Mouse (Mus musculus): Measurements from ENCODE around the gene H2-DMb2. TPM values are rescaled to one million over a fixed set of nuclear protein-coding genes. Genes with fewer than 3 reads are reported as not detected.

Gene H2-DMb2
- total and polyA plus RNA-seq, 3 experiments = 2.1 to 7.6 (median 2.3) TPM

DNA sequence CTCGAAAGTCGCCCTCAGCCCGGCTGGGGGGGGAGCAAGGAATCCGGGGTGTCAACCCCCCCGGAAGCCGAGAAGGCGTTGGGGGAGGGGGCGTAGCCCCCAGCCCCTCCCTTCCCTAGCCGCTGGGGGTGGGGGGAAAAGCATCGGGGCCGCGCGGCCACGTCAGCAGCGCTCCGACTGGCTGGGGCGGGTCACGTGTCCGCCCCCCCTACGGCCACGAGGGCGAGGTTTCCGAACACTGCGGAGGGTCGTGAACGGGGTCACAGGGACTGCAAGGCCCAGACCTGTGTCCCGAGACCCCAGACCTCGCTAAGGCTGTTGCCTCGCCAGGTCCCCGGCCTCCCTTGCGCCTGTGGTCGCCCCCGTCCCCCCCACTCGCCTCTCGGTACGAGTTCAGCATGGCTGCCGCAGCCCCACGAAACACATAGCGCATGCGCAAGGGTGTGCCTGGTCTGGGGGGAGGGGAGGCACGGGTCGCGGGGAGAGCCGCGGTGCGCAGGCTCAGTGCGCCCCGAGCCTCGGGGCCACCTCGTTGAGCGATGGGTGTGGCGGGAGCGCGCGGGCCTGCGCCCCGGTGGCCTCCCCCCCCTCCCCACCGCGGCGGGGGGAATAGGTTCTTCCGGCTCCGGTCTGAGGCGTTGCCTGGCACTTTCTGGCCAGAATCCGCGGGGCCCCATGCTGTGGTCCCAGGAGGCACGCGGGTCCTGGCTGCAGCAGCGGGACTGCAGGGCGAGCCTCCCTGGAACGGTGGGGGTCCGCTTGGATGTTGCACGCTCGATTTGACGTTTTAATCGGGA lies 20.7 kb upstream of the H2-DMb2 start, which contains the start of gene Brd2:
Gene Brd2, minus strand, starts transcription at position 447 of the 797 bp plus-strand sequence.
- 0 out of 2 replicates have a peak, but pooled peaks have one; percentile 39 for TF ChIP-seq EP300 (IDR thresholded peaks at IDR 0.05; ENCODE audit: insufficient read depth, low read depth, low read length)
- peak; percentile 43 for TF ChIP-seq CTCF (IDR thresholded peaks at IDR 0.05)
- TF ChIP-seq POLR2A (IDR thresholded peaks at IDR 0.05; ENCODE audit: insufficient read depth, low read depth, low read length) = peak; percentile 71

DNA sequence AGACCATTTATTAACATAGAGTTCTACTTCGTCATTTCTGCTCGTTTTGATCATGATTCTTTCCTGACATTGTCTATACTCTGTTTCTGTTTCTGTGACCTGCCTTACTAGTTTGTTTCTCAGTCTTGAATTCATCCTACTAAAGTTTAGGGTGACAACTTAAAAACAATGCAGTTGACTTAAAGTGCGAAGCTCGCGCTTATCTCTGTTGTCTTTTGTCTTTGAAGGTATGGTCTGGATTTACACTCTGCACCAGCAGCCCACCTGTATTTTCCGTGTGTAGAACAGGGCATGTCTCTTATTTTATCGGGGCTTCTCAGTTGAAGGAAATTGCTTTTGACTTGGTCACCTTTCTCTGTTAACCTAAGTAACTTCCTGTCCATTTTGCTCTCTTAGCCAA lies 20.0 kb upstream of the H2-DMb2 start:
- Histone ChIP-seq H3K4me3 (peak overlapping the region; percentile 75), H3K79me2 (replicated peaks; ENCODE audit: control insufficient read depth, insufficient read depth, low read length) (peaks cover 2% of the 10 kb centered on the region), H3K36me3 (ENCODE audit: control insufficient read depth, insufficient read depth, low read length) (no peaks in the 10 kb centered on the region), H3K4me1 (ENCODE audit: control insufficient read depth, insufficient read depth, low read length) (peaks cover 8% of the 10 kb centered on the region), H3K27ac (peak overlapping the region; percentile 98), H3K9ac (ENCODE audit: low read depth, low read length) (peak overlapping the region; percentile 46; the same call in 1 of the 2 replicates), H3K27me3 (ENCODE audit: control insufficient read depth, insufficient read depth, low read length) (no peaks in the 10 kb centered on the region)
- no peak for DNase-seq
- under 1% methylated on average over 7 of the region's 7 CpGs for WGBS
- TF ChIP-seq POLR2A (IDR thresholded peaks at IDR 0.05; ENCODE audit: insufficient read depth, low read depth, low read length) = no peak
- no peak for TF ChIP-seq EP300 (IDR thresholded peaks at IDR 0.05; ENCODE audit: insufficient read depth, low read depth, low read length)
- TF ChIP-seq CTCF (IDR thresholded peaks at IDR 0.05) = no peak
- intact Hi-C loops (cut with DNase I) = loop anchor here (1.0 kb wide), 1 partner anchor 12 kb away; no protein-coding TSS in a partner anchor

More for the DNA sequence above, 20.7 kb upstream of the H2-DMb2 start, which contains the start of gene Brd2:
- H3K9ac ChIP-seq (ENCODE audit: low read depth, low read length) = peak within 1 kb of the TSS; percentile 99
- peaks cover 2% of the 10 kb centered on the region for H3K79me2 ChIP-seq (replicated peaks; ENCODE audit: control insufficient read depth, insufficient read depth, low read length)
- intact Hi-C loops (cut with DNase I) = no loop called here
- no peaks in the 10 kb centered on the region for H3K27me3 ChIP-seq (ENCODE audit: control insufficient read depth, insufficient read depth, low read length)
- no peaks in the 10 kb centered on the region; the same call in 1 of the 2 replicates for H3K36me3 ChIP-seq (ENCODE audit: control insufficient read depth, insufficient read depth, low read length)
- peak; percentile 98 to 99 for DNase-seq
- 1% methylated on average over 75 of the region's 75 CpGs for WGBS
- peak within 1 kb of the TSS; percentile 98 for H3K27ac ChIP-seq
- H3K4me3 ChIP-seq = peak within 1 kb of the TSS; percentile 75
- H3K4me1 ChIP-seq (ENCODE audit: control insufficient read depth, insufficient read depth, low read length) = peaks cover 3% of the 10 kb centered on the region

DNA sequence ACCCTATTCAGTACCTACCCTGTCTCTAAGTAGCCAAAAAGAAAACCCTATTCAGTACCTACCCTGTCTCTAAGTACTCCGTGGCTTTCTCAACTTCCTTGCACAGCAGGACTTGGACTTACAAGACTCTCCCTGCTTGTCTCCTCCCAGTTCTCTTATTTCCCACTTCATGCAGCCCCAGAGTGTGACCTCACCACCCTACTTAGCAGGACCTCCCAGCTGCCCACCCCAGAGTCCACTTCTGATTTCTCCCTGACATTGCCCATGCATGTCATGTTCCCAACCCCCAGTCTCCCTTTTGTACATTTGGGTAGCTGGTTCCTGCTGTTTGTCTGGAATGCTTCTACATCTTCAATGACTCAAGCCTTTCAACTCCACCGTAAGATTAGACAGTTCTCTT lies 19.6 kb upstream of the H2-DMb2 start:
- Histone ChIP-seq H3K27me3 (ENCODE audit: control insufficient read depth, insufficient read depth, low read length) (no peaks in the 10 kb centered on the region), H3K4me3 (peak overlapping the region; percentile 75), H3K36me3 (ENCODE audit: control insufficient read depth, insufficient read depth, low read length) (no peaks in the 10 kb centered on the region), H3K9ac (ENCODE audit: low read depth, low read length) (peak overlapping the region; percentile 22; the same call in 1 of the 2 replicates), H3K79me2 (replicated peaks; ENCODE audit: control insufficient read depth, insufficient read depth, low read length) (peaks cover 1% of the 10 kb centered on the region), H3K4me1 (ENCODE audit: control insufficient read depth, insufficient read depth, low read length) (peaks cover 8% of the 10 kb centered on the region), H3K27ac (peak overlapping the region; percentile 98)
- intact Hi-C loops (cut with DNase I) = loop anchor here (1.0 kb wide), 1 partner anchor 12 kb away; no protein-coding TSS in a partner anchor
- WGBS = 15% methylated on average over 2 of the region's 2 CpGs
- TF ChIP-seq EP300 (IDR thresholded peaks at IDR 0.05; ENCODE audit: insufficient read depth, low read depth, low read length) (no peak), POLR2A (IDR thresholded peaks at IDR 0.05; ENCODE audit: insufficient read depth, low read depth, low read length) (peak; percentile 45; the same call in 1 of the 2 replicates)
- DNase-seq = peak; percentile 48 to 55

GRCm38 (mm10) chr17:34124649-34125048 lies 18.5 kb upstream of the H2-DMb2 start:
- Histone ChIP-seq H3K36me3 (ENCODE audit: control insufficient read depth, insufficient read depth, low read length) (no peaks in the 10 kb centered on the region), H3K27me3 (ENCODE audit: control insufficient read depth, insufficient read depth, low read length) (no peaks in the 10 kb centered on the region), H3K79me2 (replicated peaks; ENCODE audit: control insufficient read depth, insufficient read depth, low read length) (no peaks in the 10 kb centered on the region), H3K4me1 (ENCODE audit: control insufficient read depth, insufficient read depth, low read length) (peaks cover 13% of the 10 kb centered on the region), H3K9ac (ENCODE audit: low read depth, low read length) (no peak overlapping the region), H3K4me3 (no peak overlapping the region), H3K27ac (no peak overlapping the region)
- 44% methylated on average over 6 of the region's 6 CpGs for WGBS
- intact Hi-C loops (cut with DNase I) = no loop called here
- peak in 1 of 2 experiments; percentile 46 for DNase-seq
- TF ChIP-seq CTCF (IDR thresholded peaks at IDR 0.05) (no peak), EP300 (IDR thresholded peaks at IDR 0.05; ENCODE audit: insufficient read depth, low read depth, low read length) (no peak), POLR2A (IDR thresholded peaks at IDR 0.05; ENCODE audit: insufficient read depth, low read depth, low read length) (no peak)

GRCm38 (mm10) chr17:34126826-34127420 lies 16.2 kb upstream of the H2-DMb2 start:
- TF ChIP-seq EP300 (IDR thresholded peaks at IDR 0.05; ENCODE audit: insufficient read depth, low read depth, low read length) (no peak), POLR2A (IDR thresholded peaks at IDR 0.05; ENCODE audit: insufficient read depth, low read depth, low read length) (no peak), CTCF (IDR thresholded peaks at IDR 0.05) (no peak)
- H3K79me2 ChIP-seq (replicated peaks; ENCODE audit: control insufficient read depth, insufficient read depth, low read length) = no peaks in the 10 kb centered on the region
- no peak overlapping the region for H3K9ac ChIP-seq (ENCODE audit: low read depth, low read length)
- peaks cover 13% of the 10 kb centered on the region for H3K4me1 ChIP-seq (ENCODE audit: control insufficient read depth, insufficient read depth, low read length)
- no peak overlapping the region for H3K4me3 ChIP-seq
- intact Hi-C loops (cut with DNase I) = no loop called here
- no peaks in the 10 kb centered on the region for H3K27me3 ChIP-seq (ENCODE audit: control insufficient read depth, insufficient read depth, low read length)
- DNase-seq = no peak
- 53% methylated on average over 9 of the region's 9 CpGs for WGBS
- H3K36me3 ChIP-seq (ENCODE audit: control insufficient read depth, insufficient read depth, low read length) = no peaks in the 10 kb centered on the region
- no peak overlapping the region for H3K27ac ChIP-seq
